Mouse (Mus musculus): ENCODE results near the gene Prss33.

Prss33 gene

GRCm38 (mm10) chr17:23825591-23825990, 10.3 kb downstream of the Prss33 start:
- no peak for DNase-seq (ENCODE audit: low read depth)

GRCm38 (mm10) chr17:23823614-23824013, 12.2 kb downstream of the Prss33 start:
- DNase-seq (ENCODE audit: low read depth): no peak

GRCm38 (mm10) chr17:23823018-23823417, 12.8 kb downstream of the Prss33 start:
- no peak for DNase-seq (ENCODE audit: low read depth)

GRCm38 (mm10) chr17:23822094-23822493, 13.8 kb downstream of the Prss33 start:
- no peak for DNase-seq (ENCODE audit: low read depth)

GRCm38 (mm10) chr17:23820731-23821130, 15.1 kb downstream of the Prss33 start:
- no peak for DNase-seq (ENCODE audit: low read depth)

- no peak for DNase-seq (ENCODE audit: low read depth)
Measured at GRCm38 (mm10) chr17:23819235-23819634, 16.6 kb downstream of the Prss33 start.

- DNase-seq (ENCODE audit: low read depth): no peak
Measured at GRCm38 (mm10) chr17:23818579-23818978, 17.3 kb downstream of the Prss33 start.

GRCm38 (mm10) chr17:23815641-23816040, 20.2 kb downstream of the Prss33 start:
- no peak for DNase-seq (ENCODE audit: low read depth)

- DNase-seq (ENCODE audit: low read depth): no peak
Measured at GRCm38 (mm10) chr17:23807918-23808317, 27.9 kb downstream of the Prss33 start.

GRCm38 (mm10) chr17:23806867-23807266, 29.0 kb downstream of the Prss33 start:
- DNase-seq (ENCODE audit: low read depth): no peak

GRCm38 (mm10) chr17:23804426-23805085, 31.3 kb downstream of the Prss33 start:
- DNase-seq (ENCODE audit: low read depth): no peak

- peak; percentile 69 for DNase-seq (ENCODE audit: low read depth)
Measured at GRCm38 (mm10) chr17:23803366-23804041, 32.4 kb downstream of the Prss33 start.

- peak; percentile 96 for DNase-seq (ENCODE audit: low read depth)
Measured at GRCm38 (mm10) chr17:23802746-23803365, 33.0 kb downstream of the Prss33 start.

GRCm38 (mm10) chr17:23801627-23802026, 34.2 kb downstream of the Prss33 start:
- DNase-seq (ENCODE audit: low read depth): no peak

GRCm38 (mm10) chr17:23797316-23797715, 38.5 kb downstream of the Prss33 start:
- no peak for DNase-seq (ENCODE audit: low read depth)

GRCm38 (mm10) chr17:23795323-23795722, 40.5 kb downstream of the Prss33 start:
- no peak for DNase-seq (ENCODE audit: low read depth)

- no peak for DNase-seq (ENCODE audit: low read depth)
Measured at GRCm38 (mm10) chr17:23791079-23791357, 44.8 kb downstream of the Prss33 start.

GRCm38 (mm10) chr17:23790269-23791078, 45.4 kb downstream of the Prss33 start, which contains the start of gene Srrm2:
Gene Srrm2, plus strand, starts transcription at chr17:23790532.
- no peak for DNase-seq (ENCODE audit: low read depth)

GRCm38 (mm10) chr17:23789749-23790268, 46.0 kb downstream of the Prss33 start:
- no peak for DNase-seq (ENCODE audit: low read depth)

GRCm38 (mm10) chr17:23788973-23789372, 46.9 kb downstream of the Prss33 start:
- no peak for DNase-seq (ENCODE audit: low read depth)

- DNase-seq (ENCODE audit: low read depth): no peak
Measured at GRCm38 (mm10) chr17:23786510-23786931, 49.3 kb downstream of the Prss33 start.
